Mouse (Mus musculus) brain, embryonic 14.5 days (tissue): Measurements from ENCODE around the gene Plcg2.
A peak's percentile ranks its signal among the peaks of the same experiment; 100 is the strongest.

Experiments
- CTCF ChIP-seq: fragments of 200-500 bp; IDR thresholded peaks from 2 replicates; pipeline ENCODE4 v1.5.1; 2012; ENCODE audit warnings: inconsistent platforms, mild to moderate bottlenecking, moderate library complexity, borderline replicate concordance; ENCODE audit not compliant: insufficient read depth, insufficient read length; ENCODE audit errors: extremely low read depth
- POLR2A ChIP-seq: fragments of 200-500 bp; IDR thresholded peaks from 2 replicates; pipeline ENCODE4 v1.6.1; 2012; ENCODE audit warnings: mild to moderate bottlenecking, inconsistent platforms, borderline replicate concordance; ENCODE audit not compliant: poor library complexity, insufficient read depth, insufficient read length, severe bottlenecking; ENCODE audit errors: extremely low read depth

- TF ChIP-seq CTCF (peak; percentile 28; the same call in 1 of the 2 replicates), POLR2A (no peak)
These were observed 139.4 kb downstream of the Plcg2 start for GRCm38 (mm10) chr8:117637462-117637861.
